Mouse (Mus musculus): Measurements from ENCODE around the gene Prkg2.

The Prkg2 gene

GRCm38 (mm10) chr5:98975877-98976672, 61.1 kb downstream of the Prkg2 start:
- no peak for DNase-seq (ENCODE audit: low read depth)

- no peak for DNase-seq (ENCODE audit: low read depth)
Observed at GRCm38 (mm10) chr5:98966679-98967078, 70.5 kb downstream of the Prkg2 start.

DNA sequence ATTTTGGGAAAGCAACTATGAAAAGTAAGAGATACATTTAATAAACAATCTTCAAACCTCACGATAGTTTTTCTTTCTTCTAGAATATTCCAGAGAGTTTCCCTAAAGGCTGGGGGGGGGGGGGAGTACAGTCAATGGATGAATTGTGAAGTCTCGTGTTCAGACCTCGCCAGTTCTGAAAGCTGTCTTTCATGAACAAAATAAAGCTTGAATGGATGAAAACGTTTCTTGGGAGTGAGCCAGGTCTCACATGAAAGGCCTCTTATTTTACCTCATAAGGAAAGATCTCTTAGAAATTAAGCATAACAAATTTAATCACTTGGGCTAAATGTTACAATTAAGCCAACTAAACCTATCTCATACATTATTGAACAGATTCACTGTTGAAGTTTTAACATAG, 72.0 kb downstream of the Prkg2 start:
- DNase-seq (ENCODE audit: low read depth), result no peak

DNA sequence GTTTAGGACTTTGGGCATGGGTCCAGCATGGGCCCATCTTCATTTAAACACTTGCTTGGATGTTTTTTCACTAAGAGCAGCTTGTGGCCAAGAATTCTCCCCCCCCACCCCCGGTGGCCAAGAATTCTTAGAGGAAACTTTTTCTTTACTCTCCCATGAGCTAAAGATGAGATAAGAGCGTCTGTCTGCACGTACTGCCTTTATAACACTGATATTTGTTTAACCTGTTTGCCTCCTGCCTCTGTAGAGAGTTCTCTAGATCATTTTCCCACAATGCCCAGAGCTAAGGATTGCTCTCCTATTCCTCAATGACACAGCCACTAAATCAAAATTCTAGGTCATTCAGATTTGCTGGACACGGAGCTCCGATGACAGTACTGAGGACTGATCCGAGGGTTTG, 72.8 kb downstream of the Prkg2 start:
- DNase-seq (ENCODE audit: low read depth), result no peak

- no peak for DNase-seq (ENCODE audit: low read depth)
Observed at GRCm38 (mm10) chr5:98962472-98962871, 74.7 kb downstream of the Prkg2 start.

DNA sequence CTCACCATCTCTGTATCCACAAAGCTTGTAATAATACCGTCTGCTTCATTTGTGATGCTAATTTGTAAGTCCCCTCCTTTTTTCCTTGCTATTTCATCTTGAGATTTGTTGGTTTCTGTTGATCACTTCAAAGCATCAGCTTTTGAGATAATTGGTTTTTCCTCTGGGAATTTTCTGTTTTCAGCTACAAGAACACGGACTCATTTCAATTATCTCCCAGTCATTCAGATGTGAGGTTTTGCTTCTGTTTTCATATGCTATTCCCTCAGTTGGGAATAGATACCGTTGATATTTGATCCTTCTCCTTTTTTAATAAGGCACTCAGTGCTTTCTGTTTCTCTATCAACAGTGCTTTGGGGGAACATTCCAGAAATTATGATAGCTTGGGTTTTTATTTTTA, 81.6 kb downstream of the Prkg2 start:
- DNase-seq (ENCODE audit: low read depth), result no peak

DNA sequence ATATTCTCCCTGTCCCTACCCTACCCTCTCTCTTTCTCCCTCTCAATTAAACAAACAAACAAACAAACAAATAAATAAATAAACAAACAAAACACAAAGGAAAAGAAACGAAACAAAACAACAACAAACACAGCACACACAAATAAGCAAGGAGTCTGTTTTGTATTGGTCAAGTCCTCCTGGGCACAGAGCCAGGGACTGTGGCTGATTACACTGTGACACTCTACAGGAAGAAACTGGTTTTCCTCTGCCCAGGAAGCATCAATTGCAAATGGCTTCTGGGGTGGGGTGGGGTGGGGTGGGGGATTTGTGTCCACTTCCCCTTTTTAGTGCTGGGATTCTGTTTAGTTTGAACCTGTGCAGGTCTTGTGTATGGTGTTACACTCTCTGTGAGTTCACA, 83.8 kb downstream of the Prkg2 start:
- no peak for DNase-seq (ENCODE audit: low read depth)

GRCm38 (mm10) chr5:98951566-98951965, 85.6 kb downstream of the Prkg2 start:
- no peak for DNase-seq (ENCODE audit: low read depth)

- no peak for DNase-seq (ENCODE audit: low read depth)
Observed at GRCm38 (mm10) chr5:98950495-98951092, 86.6 kb downstream of the Prkg2 start.

GRCm38 (mm10) chr5:98949784-98950183, 87.4 kb downstream of the Prkg2 start:
- no peak for DNase-seq (ENCODE audit: low read depth)

- DNase-seq (ENCODE audit: low read depth), result no peak
Observed at GRCm38 (mm10) chr5:98946656-98947055, 90.5 kb downstream of the Prkg2 start.

DNA sequence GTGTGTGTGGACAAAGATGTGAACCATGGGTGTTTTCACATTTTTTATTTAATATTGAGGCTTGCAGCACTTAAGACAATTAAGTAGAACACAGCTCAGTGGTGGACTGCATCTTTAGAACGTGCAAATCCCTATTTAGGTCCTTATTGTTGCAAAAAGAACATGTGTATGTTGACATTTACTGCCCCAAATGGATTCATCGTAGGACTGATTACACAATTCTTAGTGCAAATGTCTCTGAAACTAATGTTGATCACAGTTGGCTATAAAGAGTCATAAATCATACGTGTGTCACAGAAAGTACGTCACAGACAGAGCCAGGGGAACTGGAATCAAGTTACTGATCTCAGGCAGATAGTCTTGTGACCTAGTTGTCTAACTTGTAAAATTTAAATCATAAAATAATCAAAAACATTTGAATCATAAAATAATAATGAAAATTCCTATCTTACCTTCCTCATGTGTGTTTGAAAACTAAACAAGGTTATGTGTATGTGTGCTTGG, 91.0 kb downstream of the Prkg2 start:
- no peak for DNase-seq (ENCODE audit: low read depth)

GRCm38 (mm10) chr5:98943776-98944175, 93.4 kb downstream of the Prkg2 start:
- DNase-seq (ENCODE audit: low read depth), result no peak

GRCm38 (mm10) chr5:98940731-98941130, 96.4 kb downstream of the Prkg2 start:
- DNase-seq (ENCODE audit: low read depth), result no peak

GRCm38 (mm10) chr5:98939631-98940208, 97.4 kb downstream of the Prkg2 start:
- no peak for DNase-seq (ENCODE audit: low read depth)

DNA sequence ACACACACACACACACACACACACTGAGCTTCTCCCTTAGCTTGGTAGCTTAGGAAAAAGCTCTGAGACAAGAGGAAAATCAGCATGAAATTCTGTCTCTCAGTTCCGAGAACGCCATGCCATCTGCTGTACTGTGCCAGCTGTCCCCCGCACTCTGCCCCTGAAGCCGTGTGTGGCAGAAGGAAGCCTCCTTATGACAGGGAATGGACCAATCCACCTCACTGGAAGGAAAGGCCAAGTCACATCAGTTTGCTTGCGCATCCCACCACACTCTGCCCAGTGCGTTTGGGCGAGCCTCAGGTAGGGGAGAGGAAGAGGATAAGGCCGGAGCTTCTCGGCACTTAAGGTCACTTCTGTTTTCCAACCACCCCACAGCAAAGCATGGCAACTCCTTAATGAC, 98.0 kb downstream of the Prkg2 start:
- DNase-seq (ENCODE audit: low read depth), result no peak

- no peak for DNase-seq (ENCODE audit: low read depth)
Observed at GRCm38 (mm10) chr5:98937879-98938278, 99.3 kb downstream of the Prkg2 start.

DNA sequence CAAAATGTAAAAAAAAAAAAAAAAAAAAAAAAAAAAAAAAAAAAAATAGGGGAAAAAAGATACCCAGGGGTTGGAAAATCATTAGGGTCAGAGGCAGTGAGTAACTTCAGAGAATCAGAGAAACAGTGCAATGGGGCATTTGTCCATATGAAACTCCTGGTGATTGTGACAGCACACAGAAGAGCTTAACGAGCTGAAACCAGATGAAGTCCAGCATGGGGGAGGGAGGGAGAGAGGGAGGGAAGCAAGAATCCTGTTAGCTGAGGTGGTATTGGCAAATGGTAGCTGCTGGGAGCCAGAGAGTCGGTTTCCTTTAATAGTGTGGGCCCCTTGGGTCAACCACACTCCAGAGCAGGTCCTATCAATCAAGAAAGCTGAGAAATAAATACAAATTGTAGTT, 100.5 kb downstream of the Prkg2 start:
- no peak for DNase-seq (ENCODE audit: low read depth)

- DNase-seq (ENCODE audit: low read depth), result no peak
Observed at GRCm38 (mm10) chr5:98935930-98936329, 101.2 kb downstream of the Prkg2 start.

DNA sequence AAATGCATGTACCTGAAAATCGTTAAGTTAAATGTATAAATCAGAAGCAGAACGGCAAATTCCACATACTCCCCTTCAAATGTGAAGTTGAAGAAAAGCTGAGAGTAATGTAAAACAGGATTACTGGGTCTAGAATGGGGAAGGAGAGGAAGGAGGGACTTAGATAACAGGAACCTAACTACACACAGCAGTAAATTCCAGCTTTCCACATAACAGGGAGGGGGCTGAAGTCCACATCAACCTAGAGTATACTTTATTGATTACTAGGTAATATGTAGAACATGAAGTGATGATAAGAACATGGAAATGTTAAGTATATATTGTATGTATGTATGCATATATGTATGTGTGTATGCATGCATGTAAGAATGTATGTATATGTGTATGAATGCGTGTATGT, 114.2 kb downstream of the Prkg2 start:
- DNase-seq (ENCODE audit: low read depth), result no peak

GRCm38 (mm10) chr5:98921608-98922007, 115.5 kb downstream of the Prkg2 start:
- DNase-seq (ENCODE audit: low read depth), result no peak

- DNase-seq (ENCODE audit: low read depth), result no peak
Observed at GRCm38 (mm10) chr5:98918716-98919115, 118.4 kb downstream of the Prkg2 start.

DNA sequence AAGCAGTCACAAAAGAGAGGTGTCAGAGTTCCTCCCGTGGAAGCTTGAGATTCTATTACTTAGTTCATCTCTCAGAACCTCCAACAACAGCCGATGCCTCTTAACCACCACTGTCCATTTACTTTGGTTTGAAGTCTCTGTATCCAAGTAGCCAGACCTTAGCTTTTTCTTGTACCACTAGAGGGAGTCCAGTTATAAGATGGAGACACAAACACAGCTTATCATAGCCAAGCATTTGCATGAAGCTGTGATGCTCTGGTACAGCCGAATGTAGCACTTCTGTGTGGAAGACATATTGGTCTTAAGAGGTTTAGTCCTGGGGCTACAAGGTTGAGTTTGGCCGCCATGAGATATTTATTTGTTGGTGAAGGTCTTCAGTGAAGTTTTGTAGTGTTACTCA, 134.8 kb downstream of the Prkg2 start:
- no peak for DNase-seq (ENCODE audit: low read depth)

Measured in induced T-regulatory cell, adult 2 months (primary cell).